Mouse (Mus musculus): ENCODE results near the gene Serpinb6b. TPM values are rescaled to one million over a fixed set of nuclear protein-coding genes. Genes with fewer than 3 reads are reported as not detected.

Serpinb6b gene
- polyA plus RNA-seq, 1 experiment: 1.6 TPM

GRCm38 (mm10) chr13:32993894-32994242 lies 28.9 kb downstream of the Serpinb6b start:
- WGBS: 81% methylated on average over 2 of the region's 2 CpGs
- TF ChIP-seq POLR2A (IDR thresholded peaks at IDR 0.05; ENCODE audit: borderline replicate concordance, insufficient read depth, low read length): no peak
- no peak for TF ChIP-seq CTCF (IDR thresholded peaks at IDR 0.05; ENCODE audit: borderline replicate concordance, insufficient read depth, low read depth, low read length)

GRCm38 (mm10) chr13:32995051-32995450 lies 30.0 kb downstream of the Serpinb6b start:
- no peak overlapping the region for H3K4me3 ChIP-seq (replicated peaks; ENCODE audit: insufficient read depth, low read depth, low read length)
- no peaks in the 10 kb centered on the region for H3K4me1 ChIP-seq (ENCODE audit: control insufficient read depth, insufficient read depth, low read length)
- H3K27ac ChIP-seq (ENCODE audit: insufficient read depth, low read length): no peak overlapping the region
- WGBS: 74% methylated on average over 4 of the region's 4 CpGs
- no peaks in the 10 kb centered on the region for H3K27me3 ChIP-seq (ENCODE audit: control insufficient read depth, insufficient read depth, low read length)
- DNase-seq: no peak
- TF ChIP-seq POLR2A (IDR thresholded peaks at IDR 0.05; ENCODE audit: borderline replicate concordance, insufficient read depth, low read length) (no peak), CTCF (IDR thresholded peaks at IDR 0.05; ENCODE audit: borderline replicate concordance, insufficient read depth, low read depth, low read length) (no peak)

More at GRCm38 (mm10) chr13:32993894-32994242, 28.9 kb downstream of the Serpinb6b start:
- Histone ChIP-seq H3K27ac (ENCODE audit: insufficient read depth, low read length) (no peak overlapping the region), H3K4me1 (ENCODE audit: control insufficient read depth, insufficient read depth, low read length) (no peaks in the 10 kb centered on the region), H3K4me3 (replicated peaks; ENCODE audit: insufficient read depth, low read depth, low read length) (no peak overlapping the region), H3K27me3 (ENCODE audit: control insufficient read depth, insufficient read depth, low read length) (no peaks in the 10 kb centered on the region)
- no peak for DNase-seq

- DNase-seq: no peak
- no peaks in the 10 kb centered on the region for H3K4me1 ChIP-seq (ENCODE audit: control insufficient read depth, insufficient read depth, low read length)
- 93% methylated on average over 5 of the region's 5 CpGs for WGBS
- no peak overlapping the region for H3K27ac ChIP-seq (ENCODE audit: insufficient read depth, low read length)
- H3K27me3 ChIP-seq (ENCODE audit: control insufficient read depth, insufficient read depth, low read length): no peaks in the 10 kb centered on the region
- no peak for TF ChIP-seq POLR2A (IDR thresholded peaks at IDR 0.05; ENCODE audit: borderline replicate concordance, insufficient read depth, low read length)
- no peak for TF ChIP-seq CTCF (IDR thresholded peaks at IDR 0.05; ENCODE audit: borderline replicate concordance, insufficient read depth, low read depth, low read length)
- H3K4me3 ChIP-seq (replicated peaks; ENCODE audit: insufficient read depth, low read depth, low read length): no peak overlapping the region
These were observed 36.3 kb downstream of the Serpinb6b start for GRCm38 (mm10) chr13:33001341-33001740.

GRCm38 (mm10) chr13:33002950-33003349 lies 37.9 kb downstream of the Serpinb6b start, which contains the start of gene Serpinb9:
Gene Serpinb9, plus strand, starts transcription at chr13:33003250.
- H3K4me1 ChIP-seq (ENCODE audit: control insufficient read depth, insufficient read depth, low read length): no peaks in the 10 kb centered on the region
- H3K4me3 ChIP-seq (replicated peaks; ENCODE audit: insufficient read depth, low read depth, low read length): no peak within 1 kb of the TSS
- TF ChIP-seq POLR2A (IDR thresholded peaks at IDR 0.05; ENCODE audit: borderline replicate concordance, insufficient read depth, low read length): no peak
- no peak for TF ChIP-seq CTCF (IDR thresholded peaks at IDR 0.05; ENCODE audit: borderline replicate concordance, insufficient read depth, low read depth, low read length)
- no peak within 1 kb of the TSS for H3K27ac ChIP-seq (ENCODE audit: insufficient read depth, low read length)
- 73% methylated on average over 3 of the region's 3 CpGs for WGBS
- no peak for DNase-seq
- H3K27me3 ChIP-seq (ENCODE audit: control insufficient read depth, insufficient read depth, low read length): no peaks in the 10 kb centered on the region

- no peaks in the 10 kb centered on the region for H3K27me3 ChIP-seq (ENCODE audit: control insufficient read depth, insufficient read depth, low read length)
- H3K4me3 ChIP-seq (replicated peaks; ENCODE audit: insufficient read depth, low read depth, low read length): no peak overlapping the region
- TF ChIP-seq POLR2A (IDR thresholded peaks at IDR 0.05; ENCODE audit: borderline replicate concordance, insufficient read depth, low read length) (no peak), CTCF (IDR thresholded peaks at IDR 0.05; ENCODE audit: borderline replicate concordance, insufficient read depth, low read depth, low read length) (no peak)
- no peak for DNase-seq
- no peaks in the 10 kb centered on the region for H3K4me1 ChIP-seq (ENCODE audit: control insufficient read depth, insufficient read depth, low read length)
- H3K27ac ChIP-seq (ENCODE audit: insufficient read depth, low read length): no peak overlapping the region
- WGBS: 55% methylated on average over 9 of the region's 9 CpGs
These were observed 38.8 kb downstream of the Serpinb6b start for GRCm38 (mm10) chr13:33003523-33004413.

- peak; percentile 61 to 65 for DNase-seq
- Histone ChIP-seq H3K4me3 (replicated peaks; ENCODE audit: insufficient read depth, low read depth, low read length) (peak overlapping the region; percentile 38), H3K4me1 (ENCODE audit: control insufficient read depth, insufficient read depth, low read length) (no peaks in the 10 kb centered on the region), H3K27ac (ENCODE audit: insufficient read depth, low read length) (no peak overlapping the region), H3K27me3 (ENCODE audit: control insufficient read depth, insufficient read depth, low read length) (no peaks in the 10 kb centered on the region)
- no peak for TF ChIP-seq POLR2A (IDR thresholded peaks at IDR 0.05; ENCODE audit: borderline replicate concordance, insufficient read depth, low read length)
- TF ChIP-seq CTCF (IDR thresholded peaks at IDR 0.05; ENCODE audit: borderline replicate concordance, insufficient read depth, low read depth, low read length): peak; percentile 61; the same call in 1 of the 2 replicates
- WGBS: 12% methylated on average over 12 of the region's 12 CpGs
These were observed 39.6 kb downstream of the Serpinb6b start for GRCm38 (mm10) chr13:33004414-33005105.

- 78% methylated on average over 2 of the region's 2 CpGs for WGBS
- Histone ChIP-seq H3K27me3 (ENCODE audit: control insufficient read depth, insufficient read depth, low read length) (no peaks in the 10 kb centered on the region), H3K4me1 (ENCODE audit: control insufficient read depth, insufficient read depth, low read length) (no peaks in the 10 kb centered on the region), H3K27ac (ENCODE audit: insufficient read depth, low read length) (no peak overlapping the region), H3K4me3 (replicated peaks; ENCODE audit: insufficient read depth, low read depth, low read length) (no peak overlapping the region)
- no peak for TF ChIP-seq CTCF (IDR thresholded peaks at IDR 0.05; ENCODE audit: borderline replicate concordance, insufficient read depth, low read depth, low read length)
- no peak for TF ChIP-seq POLR2A (IDR thresholded peaks at IDR 0.05; ENCODE audit: borderline replicate concordance, insufficient read depth, low read length)
- DNase-seq: peak in 1 of 2 experiments; percentile 8
These were observed 40.6 kb downstream of the Serpinb6b start for GRCm38 (mm10) chr13:33005501-33006075.
